Mouse (Mus musculus): ENCODE results near the gene Gfod1. TPM values are rescaled to one million over a fixed set of nuclear protein-coding genes. Genes with fewer than 3 reads are reported as not detected.

Gfod1 gene
- polyA plus RNA-seq, 1 experiment from 2014 or later = 0.46 TPM

GRCm38 (mm10) chr13:43220635-43221034 is 83.3 kb downstream of the Gfod1 start:
- 100% methylated on average over 1 of the region's 1 CpGs for WGBS (ENCODE audit: missing documents)
- H3K79me2 ChIP-seq (ENCODE audit: inconsistent target) = no peaks in the 10 kb centered on the region
- H3K36me3 ChIP-seq (ENCODE audit: inconsistent target) = no peaks in the 10 kb centered on the region
- H3K27ac ChIP-seq = no peak overlapping the region
- no peak overlapping the region for H3K4me3 ChIP-seq (ENCODE audit: inconsistent target)

- 64% methylated on average over 4 of the region's 4 CpGs for WGBS (ENCODE audit: missing documents)
- Histone ChIP-seq H3K4me3 (ENCODE audit: inconsistent target) (no peak overlapping the region), H3K27ac (no peak overlapping the region), H3K79me2 (ENCODE audit: inconsistent target) (no peaks in the 10 kb centered on the region), H3K36me3 (ENCODE audit: inconsistent target) (no peaks in the 10 kb centered on the region)
Measured at GRCm38 (mm10) chr13:43218764-43219163, 85.2 kb downstream of the Gfod1 start.

- Histone ChIP-seq H3K36me3 (ENCODE audit: inconsistent target) (no peaks in the 10 kb centered on the region), H3K27ac (no peak overlapping the region), H3K4me3 (ENCODE audit: inconsistent target) (no peak overlapping the region), H3K79me2 (ENCODE audit: inconsistent target) (no peaks in the 10 kb centered on the region)
- 67% methylated on average over 4 of the region's 4 CpGs for WGBS (ENCODE audit: missing documents)
Measured at GRCm38 (mm10) chr13:43218284-43218683, 85.7 kb downstream of the Gfod1 start.

- 9% methylated on average over 4 of the region's 4 CpGs for WGBS (ENCODE audit: missing documents)
- Histone ChIP-seq H3K36me3 (ENCODE audit: inconsistent target) (no peaks in the 10 kb centered on the region), H3K79me2 (ENCODE audit: inconsistent target) (no peaks in the 10 kb centered on the region), H3K27ac (no peak overlapping the region), H3K4me3 (ENCODE audit: inconsistent target) (no peak overlapping the region)
Measured at GRCm38 (mm10) chr13:43217686-43218085, 86.3 kb downstream of the Gfod1 start.

- Histone ChIP-seq H3K79me2 (ENCODE audit: inconsistent target) (no peaks in the 10 kb centered on the region), H3K27ac (no peak overlapping the region), H3K4me3 (ENCODE audit: inconsistent target) (no peak overlapping the region), H3K36me3 (ENCODE audit: inconsistent target) (no peaks in the 10 kb centered on the region)
- 27% methylated on average over 8 of the region's 8 CpGs for WGBS (ENCODE audit: missing documents)
Measured at GRCm38 (mm10) chr13:43217059-43217458, 86.9 kb downstream of the Gfod1 start.

GRCm38 (mm10) chr13:43215994-43216706 is 87.8 kb downstream of the Gfod1 start:
- 91% methylated on average over 9 of the region's 9 CpGs for WGBS (ENCODE audit: missing documents)
- Histone ChIP-seq H3K36me3 (ENCODE audit: inconsistent target) (no peaks in the 10 kb centered on the region), H3K79me2 (ENCODE audit: inconsistent target) (no peaks in the 10 kb centered on the region), H3K4me3 (ENCODE audit: inconsistent target) (no peak overlapping the region), H3K27ac (no peak overlapping the region)

GRCm38 (mm10) chr13:43215144-43215993 is 88.6 kb downstream of the Gfod1 start:
- 22% methylated on average over 18 of the region's 19 CpGs for WGBS (ENCODE audit: missing documents)
- Histone ChIP-seq H3K27ac (no peak overlapping the region), H3K79me2 (ENCODE audit: inconsistent target) (no peaks in the 10 kb centered on the region), H3K36me3 (ENCODE audit: inconsistent target) (no peaks in the 10 kb centered on the region), H3K4me3 (ENCODE audit: inconsistent target) (no peak overlapping the region)

GRCm38 (mm10) chr13:43212338-43212737 is 91.6 kb downstream of the Gfod1 start:
- Histone ChIP-seq H3K36me3 (ENCODE audit: inconsistent target) (no peaks in the 10 kb centered on the region), H3K4me3 (ENCODE audit: inconsistent target) (no peak overlapping the region), H3K27ac (no peak overlapping the region), H3K79me2 (ENCODE audit: inconsistent target) (no peaks in the 10 kb centered on the region)
- 33% methylated on average over 7 of the region's 7 CpGs for WGBS (ENCODE audit: missing documents)

GRCm38 (mm10) chr13:43210956-43211355 is 93.0 kb downstream of the Gfod1 start:
- Histone ChIP-seq H3K79me2 (ENCODE audit: inconsistent target) (no peaks in the 10 kb centered on the region), H3K27ac (no peak overlapping the region), H3K36me3 (ENCODE audit: inconsistent target) (no peaks in the 10 kb centered on the region), H3K4me3 (ENCODE audit: inconsistent target) (no peak overlapping the region)
- 99% methylated on average over 5 of the region's 5 CpGs for WGBS (ENCODE audit: missing documents)

- 28% methylated on average over 4 of the region's 5 CpGs for WGBS (ENCODE audit: missing documents)
- no peak overlapping the region for H3K27ac ChIP-seq
- no peak overlapping the region for H3K4me3 ChIP-seq (ENCODE audit: inconsistent target)
- no peaks in the 10 kb centered on the region for H3K36me3 ChIP-seq (ENCODE audit: inconsistent target)
- no peaks in the 10 kb centered on the region for H3K79me2 ChIP-seq (ENCODE audit: inconsistent target)
Measured at GRCm38 (mm10) chr13:43209560-43209959, 94.4 kb downstream of the Gfod1 start.

- no peak overlapping the region for H3K4me3 ChIP-seq (ENCODE audit: inconsistent target)
- H3K79me2 ChIP-seq (ENCODE audit: inconsistent target) = no peaks in the 10 kb centered on the region
- H3K27ac ChIP-seq = no peak overlapping the region
- 25% methylated on average over 7 of the region's 16 CpGs for WGBS (ENCODE audit: missing documents)
- no peaks in the 10 kb centered on the region for H3K36me3 ChIP-seq (ENCODE audit: inconsistent target)
Measured at GRCm38 (mm10) chr13:43208914-43209439, 95.0 kb downstream of the Gfod1 start.

GRCm38 (mm10) chr13:43206118-43206683 is 97.8 kb downstream of the Gfod1 start:
- H3K36me3 ChIP-seq (ENCODE audit: inconsistent target) = no peaks in the 10 kb centered on the region
- H3K27ac ChIP-seq = no peak overlapping the region
- 94% methylated on average over 12 of the region's 12 CpGs for WGBS (ENCODE audit: missing documents)
- no peaks in the 10 kb centered on the region for H3K79me2 ChIP-seq (ENCODE audit: inconsistent target)
- no peak overlapping the region for H3K4me3 ChIP-seq (ENCODE audit: inconsistent target)

GRCm38 (mm10) chr13:43203641-43204040 is 100.3 kb downstream of the Gfod1 start:
- WGBS (ENCODE audit: missing documents) = 71% methylated on average over 5 of the region's 5 CpGs
- Histone ChIP-seq H3K4me3 (ENCODE audit: inconsistent target) (no peak overlapping the region), H3K79me2 (ENCODE audit: inconsistent target) (no peaks in the 10 kb centered on the region), H3K27ac (no peak overlapping the region), H3K36me3 (ENCODE audit: inconsistent target) (no peaks in the 10 kb centered on the region)

GRCm38 (mm10) chr13:43203234-43203633 is 100.7 kb downstream of the Gfod1 start:
- Histone ChIP-seq H3K4me3 (ENCODE audit: inconsistent target) (no peak overlapping the region), H3K27ac (no peak overlapping the region), H3K79me2 (ENCODE audit: inconsistent target) (no peaks in the 10 kb centered on the region), H3K36me3 (ENCODE audit: inconsistent target) (no peaks in the 10 kb centered on the region)
- 98% methylated on average over 5 of the region's 7 CpGs for WGBS (ENCODE audit: missing documents)

- H3K36me3 ChIP-seq (ENCODE audit: inconsistent target) = no peaks in the 10 kb centered on the region
- no peaks in the 10 kb centered on the region for H3K79me2 ChIP-seq (ENCODE audit: inconsistent target)
- 56% methylated on average over 10 of the region's 10 CpGs for WGBS (ENCODE audit: missing documents)
- no peak overlapping the region for H3K27ac ChIP-seq
- no peak overlapping the region for H3K4me3 ChIP-seq (ENCODE audit: inconsistent target)
Measured at GRCm38 (mm10) chr13:43202351-43202750, 101.6 kb downstream of the Gfod1 start.

Data from macrophage (primary cell).